Mouse (Mus musculus) WW6 (cell line): ENCODE measurements around the gene Rdm1.

ENCODE experiments used
- DNase-seq: peaks from one replicate; pipeline ENCODE4 v3.0.0-alpha.2; 2013; ENCODE audit warnings: low read depth, low spot score

Rdm1 gene

DNA sequence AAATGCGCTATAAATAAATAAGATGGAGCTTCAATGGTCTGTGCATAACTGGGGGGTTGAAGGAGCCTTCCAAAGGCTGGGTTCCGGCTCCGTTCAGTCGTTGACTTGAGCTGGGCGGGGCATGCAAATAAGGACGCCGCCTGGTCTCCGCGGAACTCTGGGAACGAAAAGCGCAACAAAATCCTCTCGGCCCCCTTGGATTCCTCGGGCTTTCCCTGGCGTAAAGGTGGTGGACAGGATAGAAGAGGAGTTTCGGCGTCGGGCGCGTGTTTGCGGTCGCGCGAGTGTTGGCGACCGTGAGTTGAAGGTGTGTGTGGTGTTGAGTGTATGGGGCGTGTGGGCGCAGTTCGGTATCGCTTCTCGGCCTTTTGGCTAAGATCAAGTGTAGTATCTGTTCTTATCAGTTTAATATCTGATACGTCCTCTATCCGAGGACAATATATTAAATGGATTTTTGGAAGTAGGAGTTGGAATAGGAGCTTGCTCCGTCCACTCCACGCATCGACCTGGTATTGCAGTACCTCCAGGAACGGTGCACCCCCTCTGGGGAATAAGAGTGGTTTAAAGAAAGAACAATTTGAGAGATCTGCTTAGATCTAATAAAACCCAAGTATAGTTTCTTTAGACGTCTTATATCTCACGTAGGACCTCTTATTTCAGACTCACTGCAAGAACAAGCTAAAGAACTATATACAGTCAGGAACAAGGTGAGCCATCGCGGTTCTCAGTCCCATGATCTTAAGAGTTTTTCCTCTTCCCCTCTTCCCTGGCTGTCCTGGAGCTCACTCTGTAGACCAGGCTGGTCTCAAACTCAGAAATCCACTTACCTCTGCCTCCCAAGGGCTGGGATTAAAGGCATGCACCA, 31.1 kb downstream of the Rdm1 start:
- peak; percentile 89 for DNase-seq

DNA sequence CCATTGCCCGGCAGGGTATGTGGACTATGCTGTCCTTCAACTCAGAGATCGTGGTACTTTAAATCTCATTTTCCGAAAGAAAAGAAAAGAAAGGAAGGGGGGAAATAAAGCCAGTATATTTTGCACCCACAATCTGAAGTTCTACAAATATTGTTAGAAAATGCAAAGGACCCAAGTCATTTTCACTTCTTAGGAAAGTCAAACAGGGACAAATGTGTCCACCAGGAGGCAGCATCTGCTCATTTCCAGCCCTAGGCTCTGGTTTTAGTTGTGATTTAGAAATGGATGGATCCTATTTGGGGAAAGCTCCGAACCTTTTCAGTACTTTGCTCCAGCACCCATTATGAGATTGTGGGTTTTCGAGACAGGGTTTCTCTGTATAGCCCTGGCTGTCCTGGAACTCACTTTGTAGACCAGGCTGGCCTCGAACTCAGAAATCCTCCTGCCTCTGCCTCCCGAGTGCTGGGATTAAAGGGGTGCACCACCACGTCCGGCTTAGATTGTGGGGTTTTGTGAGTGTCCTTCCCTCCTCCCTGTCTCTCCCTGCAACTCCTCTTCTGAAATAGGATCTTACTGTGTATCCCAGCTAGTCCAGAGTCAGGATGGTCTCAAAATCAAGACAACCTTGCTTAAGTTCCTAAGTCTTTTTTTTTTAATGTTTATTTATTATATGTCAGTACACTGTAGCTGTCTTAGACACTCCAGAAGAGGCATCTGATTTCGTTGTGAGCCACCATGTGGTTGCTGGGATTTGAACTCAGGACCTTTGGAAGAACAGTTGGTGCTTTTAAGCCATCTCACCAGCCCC, 32.0 kb downstream of the Rdm1 start:
- peak; percentile 90 for DNase-seq

DNA sequence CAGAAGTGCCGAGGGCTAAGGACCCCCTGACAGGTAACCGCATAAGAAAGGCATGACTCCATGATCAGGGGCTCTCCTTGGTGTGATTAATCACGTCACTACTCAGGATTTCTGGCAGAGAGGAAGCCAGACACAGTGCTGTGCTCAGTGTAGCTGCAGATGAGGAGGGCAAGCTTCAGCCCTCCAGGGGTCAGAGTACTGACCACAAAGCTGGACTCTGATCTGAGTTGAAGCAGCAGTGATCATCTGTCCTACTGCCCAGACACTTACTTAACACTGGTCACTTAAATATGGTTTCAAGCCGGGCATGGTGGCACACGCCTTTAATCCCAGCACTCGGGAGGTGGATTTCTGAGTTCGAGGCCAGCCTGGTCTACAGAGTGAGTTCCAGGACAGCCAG, 34.2 kb downstream of the Rdm1 start:
- DNase-seq, result no peak

DNA sequence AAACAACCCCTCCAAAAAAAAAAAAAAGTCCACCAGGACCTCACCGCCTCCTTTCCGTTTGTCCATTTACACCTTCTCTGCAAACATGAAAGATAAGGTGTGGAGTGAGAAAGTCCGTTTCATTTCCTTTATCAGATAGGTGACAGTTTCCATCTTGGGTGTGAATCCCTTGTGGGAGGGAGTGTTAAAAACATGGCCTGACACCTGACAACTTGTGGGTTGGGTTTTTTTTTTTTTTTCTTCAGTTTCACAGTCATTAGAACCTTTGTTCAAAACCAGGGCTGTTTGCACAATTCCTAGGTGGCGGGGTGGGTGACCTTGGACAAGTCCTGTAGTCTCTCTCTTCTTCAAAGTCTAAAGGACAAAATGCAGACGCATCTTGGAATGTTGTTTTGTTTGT, 34.8 kb downstream of the Rdm1 start:
- DNase-seq, result no peak

DNA sequence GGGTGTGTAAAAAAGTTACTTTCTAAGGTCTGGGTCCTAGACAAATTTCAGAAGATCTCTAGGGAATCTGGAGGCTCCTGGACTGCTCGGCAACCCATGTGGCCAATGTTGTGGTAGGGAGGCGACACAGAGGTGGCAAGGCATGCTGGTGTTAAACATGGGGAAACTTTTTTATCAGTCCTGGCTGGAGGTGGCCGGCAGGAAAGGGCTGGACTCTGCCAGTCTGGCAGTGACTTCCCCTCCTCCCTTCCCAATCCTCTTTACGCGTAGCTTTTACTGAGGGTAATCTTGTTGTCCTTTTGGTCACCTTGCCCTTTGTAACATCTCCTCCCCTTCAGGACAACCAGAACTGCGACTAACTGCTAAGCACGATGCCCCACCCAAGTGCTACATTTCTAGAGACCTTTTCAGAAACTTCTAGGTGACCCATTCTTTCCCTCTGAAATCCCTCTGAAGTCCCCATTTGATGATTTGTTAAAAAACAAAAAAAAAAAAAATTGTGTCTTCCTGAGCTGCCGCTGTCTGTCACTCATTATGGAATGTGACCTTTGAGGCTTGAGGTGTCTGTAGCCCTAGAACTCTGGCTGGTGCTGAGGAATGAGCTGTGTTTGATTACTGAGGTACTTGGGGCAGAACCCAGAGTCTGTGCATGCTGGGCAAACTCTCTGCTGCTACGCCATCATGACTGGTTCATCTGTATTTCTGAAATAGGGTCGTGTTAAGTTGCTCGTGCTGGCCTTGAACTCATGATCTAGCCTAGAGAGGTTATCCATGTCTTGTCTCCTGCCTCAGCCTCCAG, 36.4 kb downstream of the Rdm1 start:
- no peak for DNase-seq

DNA sequence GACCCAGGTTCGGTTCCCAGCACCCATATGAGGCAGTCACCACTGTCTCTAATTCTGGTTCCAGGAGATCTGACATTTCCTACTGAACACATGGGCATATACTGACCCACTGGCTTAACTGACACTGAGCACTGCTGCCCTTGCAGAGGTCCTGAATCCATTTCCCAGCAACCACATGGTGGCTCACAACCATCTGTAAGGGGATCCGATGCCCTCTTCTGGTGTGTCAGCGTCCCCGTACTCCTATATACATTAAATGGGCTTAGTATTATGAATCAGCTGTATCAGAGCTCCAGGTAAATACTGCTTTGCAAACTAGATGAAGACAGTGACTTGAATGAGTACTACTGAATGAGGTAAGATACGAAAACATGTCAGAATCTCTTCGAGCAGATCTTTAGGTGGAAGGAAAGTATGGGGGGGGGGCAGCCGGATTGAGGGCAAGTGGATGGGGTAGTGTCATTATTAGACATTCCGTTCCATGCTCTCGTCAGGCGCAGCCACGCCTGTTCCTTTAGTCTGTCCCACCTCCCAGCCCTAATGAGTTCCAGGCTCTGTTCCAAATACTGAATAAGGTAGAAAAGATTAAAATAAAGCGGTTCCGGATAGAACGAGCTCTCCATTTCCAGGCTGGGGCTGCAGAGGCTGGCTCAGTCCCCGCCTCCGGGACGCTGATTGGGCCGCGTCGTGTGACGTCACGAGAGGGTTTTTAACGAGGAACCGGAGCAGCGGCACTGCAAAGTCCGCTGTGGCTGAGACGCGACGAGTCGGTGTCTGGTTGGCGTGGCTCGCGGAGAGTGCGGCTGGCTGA, 38.0 kb downstream of the Rdm1 start, which contains the start of gene Arl4d:
Arl4d (plus strand) TSS at position 717 of the 811 bp plus-strand sequence.
- DNase-seq, result peak; percentile 84

DNA sequence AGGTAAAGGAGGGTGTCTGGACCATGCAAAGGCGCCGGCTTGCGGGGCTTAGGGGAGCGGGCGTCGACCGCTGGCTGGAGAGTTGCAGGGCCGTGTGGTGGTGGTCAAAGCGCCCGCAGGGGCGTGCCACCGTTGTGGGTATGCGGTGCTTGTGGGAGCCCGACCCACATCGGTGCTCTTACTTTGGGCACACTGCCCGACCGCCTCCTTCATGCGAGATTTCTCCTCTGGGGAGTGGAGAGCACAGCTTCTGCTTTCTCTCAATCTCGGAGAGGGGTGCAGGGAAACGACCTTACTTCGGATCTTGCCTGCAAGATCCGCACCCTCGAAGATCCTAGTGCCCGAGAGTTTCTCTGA, 38.6 kb downstream of the Rdm1 start:
- DNase-seq, result no peak

DNA sequence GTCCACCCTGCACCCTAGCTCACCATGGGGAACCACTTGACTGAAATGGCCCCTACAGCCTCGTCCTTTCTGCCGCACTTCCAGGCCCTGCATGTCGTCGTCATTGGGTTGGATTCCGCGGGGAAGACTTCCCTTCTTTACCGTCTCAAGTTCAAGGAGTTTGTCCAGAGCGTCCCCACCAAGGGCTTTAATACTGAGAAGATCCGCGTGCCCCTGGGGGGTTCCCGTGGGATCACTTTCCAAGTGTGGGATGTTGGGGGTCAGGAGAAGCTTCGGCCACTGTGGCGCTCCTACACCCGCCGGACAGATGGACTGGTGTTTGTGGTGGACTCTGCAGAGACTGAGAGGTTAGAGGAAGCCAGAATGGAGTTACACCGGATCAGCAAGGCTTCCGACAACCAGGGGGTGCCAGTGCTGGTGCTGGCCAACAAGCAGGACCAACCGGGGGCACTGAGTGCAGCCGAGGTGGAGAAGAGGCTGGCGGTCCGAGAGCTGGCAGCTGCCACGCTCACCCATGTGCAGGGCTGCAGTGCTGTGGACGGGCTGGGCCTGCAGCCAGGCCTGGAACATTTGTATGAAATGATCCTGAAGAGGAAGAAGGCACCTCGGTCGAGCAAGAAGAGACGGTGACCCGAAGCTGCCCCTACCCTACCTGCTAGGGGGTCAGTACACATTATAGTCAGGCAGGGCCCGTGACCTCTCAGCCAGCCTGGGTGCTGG, 39.8 kb downstream of the Rdm1 start:
- DNase-seq, result no peak

DNA sequence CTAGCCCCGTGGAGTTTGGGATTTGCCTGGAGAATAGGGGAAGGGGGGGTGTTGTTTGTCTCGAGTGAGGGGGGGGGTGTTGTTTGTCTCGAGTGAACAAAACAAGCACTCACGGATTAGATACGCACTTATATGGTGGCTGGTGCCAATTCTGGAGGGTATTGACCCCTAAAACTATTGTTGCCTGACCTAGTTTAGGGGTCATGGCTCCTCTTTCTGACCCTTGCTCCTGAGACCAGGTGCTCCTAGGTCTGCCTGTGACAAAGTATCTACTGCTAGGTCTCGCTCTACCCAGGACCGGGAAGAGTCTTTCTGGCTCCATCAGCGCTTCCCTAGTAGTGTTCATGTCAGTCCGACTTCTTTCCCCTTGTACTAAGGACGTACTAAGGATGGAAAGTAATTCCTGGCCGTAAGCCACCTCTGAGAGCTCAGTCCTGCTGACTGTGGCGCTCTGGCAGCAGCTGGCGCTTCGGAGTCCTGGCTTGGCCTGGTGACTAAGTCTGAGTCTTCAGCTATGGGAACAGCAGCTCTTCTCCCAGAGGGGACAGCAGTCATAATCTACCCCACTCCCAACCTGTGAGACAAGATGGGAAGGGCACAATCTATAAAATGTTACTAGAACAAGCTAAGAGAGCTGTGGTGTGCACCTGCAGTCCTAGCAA, 41.0 kb downstream of the Rdm1 start:
- no peak for DNase-seq

DNA sequence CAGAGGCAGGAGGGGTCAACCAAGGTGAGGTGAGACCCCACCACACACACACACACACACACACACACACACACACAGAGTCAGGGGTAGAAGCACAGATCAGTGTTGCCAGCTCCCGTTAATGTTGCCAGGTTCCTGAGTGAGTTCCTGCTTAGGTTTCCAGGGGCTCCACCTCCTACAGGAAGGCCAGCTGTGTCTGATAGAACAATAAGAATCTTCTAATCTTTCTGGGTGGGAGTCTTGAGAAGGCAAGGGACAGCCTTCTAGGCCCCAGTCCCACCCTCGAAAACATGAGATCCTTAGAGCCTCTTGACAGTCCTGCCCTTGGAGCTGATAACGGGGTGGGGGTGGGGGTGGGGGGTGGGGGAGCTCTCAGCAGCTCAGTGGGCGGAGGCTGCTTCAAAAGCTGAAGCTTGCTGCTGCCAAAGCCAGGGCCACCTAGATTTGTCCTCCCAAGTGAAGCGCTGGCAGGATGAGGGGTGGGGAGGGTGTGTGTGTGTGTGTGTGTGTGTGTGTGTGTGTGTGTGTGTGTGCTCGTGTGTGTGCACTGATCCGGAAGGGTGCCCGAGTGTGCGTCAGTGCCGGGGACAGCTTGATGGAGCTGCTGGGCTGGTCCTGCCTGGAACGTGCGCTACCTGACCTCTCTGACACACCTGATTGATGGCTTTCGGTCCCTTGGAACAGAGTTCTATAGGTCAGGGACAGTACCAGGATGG, 41.7 kb downstream of the Rdm1 start:
- no peak for DNase-seq

DNA sequence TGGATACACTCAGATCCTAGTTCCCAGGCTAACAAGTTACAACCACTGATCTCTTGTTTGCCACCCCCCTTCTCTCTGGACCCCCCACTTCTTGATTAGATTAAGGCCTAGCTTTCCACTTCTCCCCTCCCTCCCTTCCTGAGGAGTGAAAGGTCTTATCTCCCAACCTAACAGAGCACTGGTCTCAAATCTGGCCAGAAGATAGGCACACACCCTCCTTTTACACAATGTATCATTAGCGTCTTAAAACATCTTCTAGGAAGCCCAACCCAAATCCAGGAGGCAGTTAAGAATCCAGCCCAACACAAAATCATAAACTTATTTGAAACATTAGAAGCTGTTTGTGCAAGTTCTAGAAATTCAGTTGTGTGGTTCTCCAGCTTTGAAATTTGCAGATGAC, 43.3 kb downstream of the Rdm1 start:
- no peak for DNase-seq

DNA sequence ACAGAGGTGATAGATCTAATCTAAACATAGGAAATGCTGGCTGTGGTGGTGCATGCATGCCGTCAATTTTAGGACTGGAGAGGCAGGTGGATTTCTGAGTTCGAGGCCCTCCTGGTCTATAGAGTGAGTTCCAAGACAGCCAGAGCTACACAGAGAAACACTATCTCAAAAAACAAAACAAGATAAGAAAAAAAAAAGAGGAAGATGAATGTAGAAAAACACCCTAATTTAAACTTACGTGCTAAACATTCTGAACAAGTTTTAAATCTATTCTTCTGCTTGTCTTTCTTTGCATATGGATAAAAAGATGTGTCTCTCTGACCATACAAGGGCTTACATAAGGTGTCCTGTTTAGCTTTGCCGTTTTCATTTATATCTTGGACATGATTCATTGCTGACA, 44.3 kb downstream of the Rdm1 start:
- no peak for DNase-seq

DNA sequence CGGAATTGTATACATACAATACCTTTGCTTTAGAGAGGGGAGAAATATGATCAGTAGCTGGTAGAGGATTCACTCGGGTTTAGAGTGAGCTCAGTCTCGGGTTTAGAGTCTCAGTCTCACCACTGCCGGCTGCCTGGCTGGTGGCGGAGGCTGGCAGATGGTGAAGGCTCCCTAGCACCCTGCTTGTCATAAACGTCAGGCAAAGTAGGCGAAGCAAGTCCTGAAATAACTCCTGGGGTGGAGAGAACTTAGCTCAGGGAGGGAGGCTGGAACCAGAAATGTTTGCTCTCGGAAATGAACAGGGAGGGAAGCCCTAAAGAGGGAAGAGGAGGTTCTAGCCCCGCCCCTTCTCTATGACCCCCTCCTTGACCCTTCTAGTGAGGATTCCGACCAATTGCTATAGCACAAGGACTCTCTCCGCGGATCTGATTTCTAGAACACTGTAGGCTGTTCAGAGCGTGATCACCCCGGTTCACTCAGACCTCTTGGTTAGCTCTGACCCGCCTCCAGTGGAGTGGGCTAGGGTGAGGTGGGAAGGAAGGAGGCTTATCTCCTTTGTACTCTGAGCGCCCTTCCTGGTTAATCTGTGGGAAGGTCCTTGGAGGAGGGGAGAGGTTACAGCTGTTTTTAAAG, 46.1 kb downstream of the Rdm1 start:
- DNase-seq, result peak; percentile 48

DNA sequence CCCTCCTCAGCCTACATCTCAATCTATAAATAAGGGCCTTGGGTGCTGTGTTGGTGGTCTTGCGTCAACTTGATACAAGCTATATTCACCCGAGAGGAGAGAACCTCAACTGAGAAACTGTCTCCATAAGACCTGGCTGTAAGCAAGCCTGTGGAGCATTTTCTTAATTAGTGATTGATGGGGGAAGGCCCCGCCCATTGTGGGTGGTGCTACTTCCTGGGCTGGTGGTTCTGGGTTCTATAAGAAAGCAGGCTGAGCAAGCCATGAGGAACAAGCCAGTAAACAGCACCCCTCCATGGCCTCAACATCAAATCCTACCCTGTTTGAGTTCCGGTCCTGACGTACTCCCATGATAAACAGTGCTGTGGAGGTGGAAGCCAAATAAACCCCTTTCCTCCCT, 47.1 kb downstream of the Rdm1 start:
- DNase-seq, result no peak

DNA sequence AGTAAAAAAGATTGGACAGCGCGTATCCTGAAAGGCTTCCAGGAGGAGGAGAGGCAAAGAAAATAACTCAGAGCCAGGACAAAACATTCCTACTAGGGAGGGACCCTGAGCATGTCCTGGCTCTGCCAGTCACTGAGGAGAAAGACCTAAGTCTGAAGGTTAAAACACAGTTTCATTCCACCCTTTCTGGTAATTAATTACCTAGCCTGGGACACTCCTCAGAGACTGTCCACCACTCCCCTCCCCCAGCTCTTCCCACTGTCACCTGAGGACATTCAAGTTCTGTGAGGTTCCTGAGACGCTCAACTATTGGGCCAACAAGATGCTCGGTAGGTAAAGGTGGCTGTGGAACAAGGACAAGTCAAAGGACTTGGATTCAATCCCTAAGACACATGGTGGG, 48.4 kb downstream of the Rdm1 start:
- DNase-seq, result no peak

DNA sequence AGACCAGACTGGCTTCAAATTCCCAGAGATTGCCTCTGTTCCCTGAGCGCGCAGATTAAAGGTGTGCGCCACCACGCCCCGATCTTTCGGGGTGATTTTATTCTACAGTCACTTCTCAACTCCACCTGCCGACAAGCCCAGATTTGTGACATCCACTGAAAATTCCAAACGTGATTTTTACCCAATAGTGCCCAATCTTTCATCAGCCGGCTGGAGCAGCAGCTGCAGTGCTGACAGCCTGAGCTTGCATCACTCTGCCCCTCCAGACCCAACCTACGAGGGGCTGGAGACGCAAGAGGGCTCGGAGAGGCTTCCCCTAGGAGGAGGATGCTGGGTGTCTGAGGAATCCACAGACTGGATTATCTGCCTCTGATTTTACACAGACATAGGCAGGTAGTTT, 50.7 kb downstream of the Rdm1 start:
- no peak for DNase-seq

DNA sequence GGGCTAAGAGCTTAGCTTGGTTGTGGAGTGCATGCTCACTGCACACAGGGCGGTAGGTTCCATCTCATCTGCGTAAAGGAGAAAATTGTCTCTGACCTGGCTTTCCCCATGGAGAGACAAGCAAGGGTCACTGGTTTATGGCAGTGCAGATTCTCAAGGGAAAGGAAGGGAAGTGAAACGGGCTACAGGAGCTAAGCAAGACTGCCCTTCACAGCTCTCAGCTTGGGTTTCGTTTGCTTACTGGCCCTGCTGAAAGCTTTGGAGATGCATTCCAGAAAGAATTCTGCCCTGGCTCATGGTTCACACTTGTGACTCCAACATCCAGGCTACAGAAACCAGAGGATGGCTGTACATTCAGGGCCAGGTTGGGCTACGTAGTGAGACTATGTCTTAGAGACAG, 51.8 kb downstream of the Rdm1 start:
- no peak for DNase-seq

DNA sequence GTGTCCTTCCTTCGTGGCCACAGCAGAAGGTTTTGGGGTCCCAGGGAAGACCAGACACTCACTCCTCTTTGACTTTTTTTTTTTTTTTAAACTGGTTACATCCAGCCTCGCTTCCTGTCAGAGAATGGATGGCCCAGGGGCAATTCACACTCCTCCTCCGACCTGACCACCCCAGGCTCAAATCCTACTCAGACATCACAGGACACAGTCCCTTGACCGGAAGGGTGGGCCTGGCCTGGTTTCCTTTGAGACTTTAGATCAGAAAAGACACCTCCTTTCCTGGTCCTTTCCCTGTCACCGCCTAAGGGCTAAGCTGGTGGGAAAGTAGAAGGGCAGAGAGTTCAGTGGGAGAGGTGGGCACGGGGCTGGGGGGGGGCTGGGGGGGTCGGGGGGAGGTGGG, 52.9 kb downstream of the Rdm1 start:
- DNase-seq, result no peak
